Mouse (Mus musculus) embryonic facial prominence, embryonic 13.5 days (tissue): Measurements from ENCODE around the gene Wwp2. TPM values are rescaled to one million over a fixed set of nuclear protein-coding genes. Genes with fewer than 3 reads are reported as not detected.
A peak's percentile ranks its signal among the peaks of the same experiment; 100 is the strongest.

ENCODE experiments used
- ATAC-seq: fragments of 200-750 bp; cut with Nextera tagmentation; 2 replicates; pipeline ENCODE4 v1.8.0; 2017; ENCODE audit warnings: low read depth; ENCODE audit not compliant: insufficient number of reproducible peaks, insufficient read depth, low FRiP score, low TSS enrichment
- H3K27ac ChIP-seq: fragments of 300-500 bp; sonication (generic); 2 replicates; pipeline ENCODE4 v1.5.1; 2015; ENCODE audit warnings: moderate library complexity, mild to moderate bottlenecking, inconsistent platforms
- H3K27me3 ChIP-seq: fragments of 300-500 bp; sonication (generic); 2 replicates; pipeline ENCODE4 v1.6.1; 2015; ENCODE audit warnings: mild to moderate bottlenecking, inconsistent platforms
- H3K36me3 ChIP-seq: fragments of 300-500 bp; sonication (generic); 2 replicates; pipeline ENCODE4 v1.6.1; 2015; ENCODE audit warnings: mild to moderate bottlenecking, inconsistent platforms
- H3K4me1 ChIP-seq: fragments of 300-500 bp; sonication (generic); 2 replicates; pipeline ENCODE4 v1.6.1; 2015; ENCODE audit warnings: inconsistent platforms
- H3K4me2 ChIP-seq: fragments of 300-500 bp; sonication (generic); 2 replicates; pipeline ENCODE4 v1.6.1; 2015; ENCODE audit warnings: moderate library complexity, mild to moderate bottlenecking, inconsistent platforms
- H3K4me3 ChIP-seq: fragments of 300-500 bp; sonication (generic); 2 replicates; pipeline ENCODE4 v1.5.1; 2015; ENCODE audit warnings: mild to moderate bottlenecking, inconsistent platforms
- H3K9ac ChIP-seq: fragments of 300-500 bp; sonication (generic); 2 replicates; pipeline ENCODE4 v1.6.1; 2015; ENCODE audit warnings: mild to moderate bottlenecking, inconsistent platforms
- H3K9me3 ChIP-seq: fragments of 300-500 bp; sonication (generic); 2 replicates; pipeline ENCODE4 v1.6.1; 2016; ENCODE audit warnings: inconsistent platforms
- whole genome bisulfite sequencing: fragments of 180-500 bp; shearing (Covaris S2); methylation state at CpG from one replicate; pipeline ENCODE4 v1.1.7; 2015; ENCODE audit warnings: mixed read lengths; 5-methylcytosine and 5-hydroxymethylcytosine counted together
- polyA plus RNA-seq: library from polyadenylated mRNA; unstranded; fragments of >200 nt; fragmentation: Nextera tagmentation; extraction: Ambion mirVana; gene quantifications from 2 replicates; pipeline ENCODE4 v1.2.1, GENCODE M21; 2015

Wwp2 gene
- polyA plus RNA-seq, 1 experiment from 2014 or later, result 158 TPM

DNA sequence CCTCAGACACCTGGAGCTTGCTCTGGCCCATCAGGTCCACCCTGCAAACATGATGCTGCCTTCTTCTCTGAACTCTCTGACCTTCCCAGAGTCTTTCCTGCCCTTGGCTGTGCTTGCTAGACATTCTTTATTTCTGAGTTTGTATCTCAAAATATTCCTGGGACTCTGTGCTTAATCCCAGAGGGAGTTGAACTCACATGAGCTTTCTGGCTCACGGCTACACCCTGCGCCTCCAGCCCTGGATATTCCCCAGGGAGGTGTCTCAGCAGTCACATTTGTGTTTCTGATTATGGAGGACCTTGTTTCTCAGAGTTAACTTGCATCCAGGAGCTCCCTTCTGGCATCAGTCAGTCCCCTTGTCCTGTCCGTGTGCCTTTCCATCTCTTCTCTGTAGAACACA, 106.0 kb downstream of the Wwp2 start:
- 75% methylated on average over 3 of the region's 3 CpGs for WGBS
- H3K9ac ChIP-seq, result no peak overlapping the region
- no peak overlapping the region for H3K4me3 ChIP-seq
- H3K4me1 ChIP-seq, result peaks cover 59% of the 10 kb centered on the region
- H3K36me3 ChIP-seq, result peaks cover 34% of the 10 kb centered on the region
- no peak for ATAC-seq
- H3K9me3 ChIP-seq, result no peaks in the 10 kb centered on the region
- peak overlapping the region; percentile 81 for H3K27ac ChIP-seq
- no peaks in the 10 kb centered on the region for H3K27me3 ChIP-seq
- H3K4me2 ChIP-seq, result no peak overlapping the region

DNA sequence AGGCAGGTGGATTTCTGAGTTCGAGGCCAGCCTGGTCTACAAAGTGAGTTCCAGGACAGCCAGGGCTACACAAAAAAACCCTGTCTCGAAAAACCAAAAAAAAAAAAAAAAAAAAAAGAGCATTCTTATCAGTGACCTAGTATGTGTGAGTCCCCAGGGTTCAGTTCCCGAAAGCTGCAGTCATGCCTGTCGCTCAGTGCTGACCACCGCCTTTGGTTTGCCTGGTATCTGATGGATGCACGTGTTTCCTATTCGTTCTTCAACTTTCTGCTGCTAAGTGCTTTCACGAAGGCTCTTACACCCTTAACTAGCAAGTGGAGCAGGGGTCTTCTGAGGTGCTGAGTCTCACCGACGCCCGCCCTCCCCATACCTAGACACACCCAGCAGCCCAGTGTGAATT, 107.5 kb downstream of the Wwp2 start:
- Histone ChIP-seq H3K27me3 (no peaks in the 10 kb centered on the region), H3K9ac (no peak overlapping the region), H3K36me3 (peaks cover 39% of the 10 kb centered on the region), H3K4me3 (no peak overlapping the region), H3K4me1 (peaks cover 65% of the 10 kb centered on the region), H3K27ac (peak overlapping the region; percentile 95), H3K4me2 (0 out of 2 replicates have a peak overlapping the region, but pooled peaks have one; percentile 57), H3K9me3 (no peaks in the 10 kb centered on the region)
- no peak for ATAC-seq
- WGBS, result 88% methylated on average over 10 of the region's 11 CpGs

DNA sequence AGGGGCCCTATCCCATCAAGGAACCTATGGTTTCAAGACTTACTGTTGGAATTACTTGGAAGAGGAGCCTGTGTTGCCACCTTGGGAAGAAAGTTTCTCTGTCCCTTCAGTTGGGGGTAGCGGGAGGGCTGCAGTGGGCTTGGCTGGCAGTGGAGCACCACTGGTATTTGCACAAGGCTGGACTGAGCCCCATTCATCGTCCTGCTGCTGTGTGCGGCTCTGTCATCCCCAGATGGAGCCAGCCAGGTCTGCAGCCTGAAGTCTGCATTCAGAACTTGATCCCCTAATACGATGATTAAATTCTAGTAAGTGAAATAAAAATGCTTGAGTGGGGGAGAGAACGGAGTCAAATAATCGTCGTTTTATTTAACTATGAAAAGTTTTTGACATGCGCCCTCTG, 108.0 kb downstream of the Wwp2 start:
- 39% methylated on average over 8 of the region's 8 CpGs for WGBS
- peak overlapping the region; percentile 73; the same call in 1 of the 2 replicates for H3K9ac ChIP-seq
- H3K4me2 ChIP-seq, result peak overlapping the region; percentile 57
- no peak overlapping the region for H3K4me3 ChIP-seq
- H3K27ac ChIP-seq, result peak overlapping the region; percentile 95
- no peaks in the 10 kb centered on the region for H3K27me3 ChIP-seq
- ATAC-seq, result peak; percentile 48; the same call in 1 of the 2 replicates
- H3K4me1 ChIP-seq, result peaks cover 65% of the 10 kb centered on the region
- H3K36me3 ChIP-seq, result peaks cover 43% of the 10 kb centered on the region
- H3K9me3 ChIP-seq, result no peaks in the 10 kb centered on the region

DNA sequence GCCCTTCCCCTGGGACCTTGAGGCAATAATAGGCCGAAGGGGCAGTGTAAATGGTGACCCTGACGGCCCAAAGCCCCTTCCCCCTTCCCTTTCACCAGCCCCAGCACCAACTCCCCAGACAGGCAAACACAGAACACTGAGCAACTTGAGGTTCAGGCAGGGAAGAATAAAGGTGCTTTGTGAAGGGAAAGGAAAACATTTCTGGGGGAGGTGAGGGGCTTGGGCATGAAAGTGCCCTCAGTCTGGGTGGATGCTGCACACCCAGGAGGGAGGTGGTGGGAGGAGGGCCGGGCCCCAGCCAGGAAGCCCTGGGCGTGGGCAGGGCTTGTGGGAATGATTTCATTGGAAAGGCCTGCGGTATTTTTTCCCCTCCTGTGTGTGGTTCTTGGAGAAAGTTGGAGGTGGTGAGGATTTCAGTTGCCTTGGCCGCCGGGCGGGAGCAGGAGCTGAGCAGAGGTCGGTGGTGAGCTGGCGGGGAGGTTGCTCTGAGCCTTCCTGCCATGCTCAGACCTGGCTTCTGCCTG, 108.5 kb downstream of the Wwp2 start:
- Histone ChIP-seq H3K9me3 (no peaks in the 10 kb centered on the region), H3K4me2 (peak overlapping the region; percentile 57), H3K27ac (peak overlapping the region; percentile 95), H3K27me3 (no peaks in the 10 kb centered on the region), H3K4me1 (peaks cover 65% of the 10 kb centered on the region), H3K4me3 (peak overlapping the region; percentile 43), H3K36me3 (peaks cover 48% of the 10 kb centered on the region), H3K9ac (peak overlapping the region; percentile 73)
- 23% methylated on average over 10 of the region's 10 CpGs for WGBS
- peak; percentile 69 for ATAC-seq

DNA sequence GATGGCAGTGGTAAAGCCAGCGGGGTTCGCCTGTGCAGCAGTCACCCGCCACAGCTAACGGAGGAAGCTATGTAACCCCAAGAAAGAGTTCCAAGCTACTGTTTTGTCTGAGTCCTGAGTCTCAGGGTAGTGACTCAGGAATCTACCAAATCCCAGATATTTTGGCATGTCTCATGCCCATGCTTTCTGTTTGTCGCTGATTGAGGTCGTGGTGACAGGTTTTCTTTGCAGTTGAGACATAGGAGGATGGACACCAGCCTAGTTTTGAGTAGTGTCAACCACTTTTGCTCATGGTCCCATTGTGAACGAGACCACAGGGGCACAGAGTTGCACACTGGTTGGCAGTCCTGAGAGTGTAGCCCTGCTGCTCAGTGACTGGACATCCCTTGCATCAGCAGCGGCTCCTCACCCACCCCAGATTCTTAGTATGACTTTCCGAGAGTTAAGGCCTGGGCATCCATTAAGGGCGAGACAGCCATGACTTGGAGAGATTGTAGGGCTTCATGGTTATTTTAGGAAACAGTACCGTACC, 109.5 kb downstream of the Wwp2 start:
- 81% methylated on average over 11 of the region's 11 CpGs for WGBS
- ATAC-seq, result no peak
- Histone ChIP-seq H3K4me3 (peak overlapping the region; percentile 43), H3K9ac (peak overlapping the region; percentile 73), H3K36me3 (peaks cover 54% of the 10 kb centered on the region), H3K9me3 (no peaks in the 10 kb centered on the region), H3K27me3 (no peaks in the 10 kb centered on the region), H3K4me2 (peak overlapping the region; percentile 57), H3K4me1 (peaks cover 61% of the 10 kb centered on the region), H3K27ac (peak overlapping the region; percentile 95)

DNA sequence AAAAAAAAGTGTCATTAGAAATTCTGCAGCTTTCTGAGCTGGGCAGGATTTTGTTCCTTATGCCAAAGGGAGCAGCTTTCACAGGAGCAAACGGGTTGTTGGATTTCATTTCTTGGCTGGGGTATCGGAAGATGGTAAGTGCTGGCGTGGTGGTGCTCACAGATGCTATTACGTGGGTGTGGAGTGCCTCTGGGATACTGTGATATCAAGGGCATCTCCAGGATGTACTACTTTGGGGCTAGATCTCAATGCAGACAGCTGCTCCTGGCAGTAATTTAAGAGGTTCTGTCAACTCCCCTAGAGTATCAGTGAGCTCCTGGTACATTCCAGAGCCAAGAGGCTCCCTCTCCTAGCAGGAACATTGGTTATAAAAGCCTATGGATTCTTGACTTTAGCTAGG, 110.0 kb downstream of the Wwp2 start:
- no peaks in the 10 kb centered on the region for H3K27me3 ChIP-seq
- peak overlapping the region; percentile 57 for H3K4me2 ChIP-seq
- peaks cover 56% of the 10 kb centered on the region for H3K4me1 ChIP-seq
- H3K9ac ChIP-seq, result peak overlapping the region; percentile 73
- peak overlapping the region; percentile 43 for H3K4me3 ChIP-seq
- no peak for ATAC-seq
- WGBS, result 74% methylated on average over 4 of the region's 4 CpGs
- H3K27ac ChIP-seq, result peak overlapping the region; percentile 95
- peaks cover 57% of the 10 kb centered on the region for H3K36me3 ChIP-seq
- no peaks in the 10 kb centered on the region for H3K9me3 ChIP-seq

DNA sequence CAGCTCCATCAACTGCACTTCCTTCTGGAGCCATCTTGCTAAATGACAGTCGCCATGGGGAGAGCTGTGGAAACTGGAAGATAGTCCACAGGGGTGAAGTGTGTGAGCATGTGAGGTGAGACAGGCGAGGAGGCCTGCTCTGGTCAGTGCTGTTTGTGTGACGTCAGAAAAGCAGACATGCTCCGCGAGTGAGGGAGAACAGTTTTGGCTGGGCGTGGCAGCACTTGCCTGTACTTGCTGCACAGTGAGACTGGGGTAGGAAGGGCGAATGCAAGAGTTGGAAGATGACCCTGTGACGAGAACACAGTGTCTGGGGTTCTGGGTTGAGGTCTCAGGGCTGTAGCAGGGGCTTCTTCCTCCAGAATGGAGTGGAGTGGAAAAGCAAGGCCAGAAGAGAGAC, 110.7 kb downstream of the Wwp2 start:
- Histone ChIP-seq H3K9me3 (no peaks in the 10 kb centered on the region), H3K27me3 (no peaks in the 10 kb centered on the region), H3K9ac (peak overlapping the region; percentile 73), H3K4me2 (peak overlapping the region; percentile 57), H3K4me1 (peaks cover 50% of the 10 kb centered on the region), H3K36me3 (peaks cover 60% of the 10 kb centered on the region), H3K4me3 (peak overlapping the region; percentile 43), H3K27ac (peak overlapping the region; percentile 95)
- WGBS, result 73% methylated on average over 8 of the region's 8 CpGs
- ATAC-seq, result no peak

DNA sequence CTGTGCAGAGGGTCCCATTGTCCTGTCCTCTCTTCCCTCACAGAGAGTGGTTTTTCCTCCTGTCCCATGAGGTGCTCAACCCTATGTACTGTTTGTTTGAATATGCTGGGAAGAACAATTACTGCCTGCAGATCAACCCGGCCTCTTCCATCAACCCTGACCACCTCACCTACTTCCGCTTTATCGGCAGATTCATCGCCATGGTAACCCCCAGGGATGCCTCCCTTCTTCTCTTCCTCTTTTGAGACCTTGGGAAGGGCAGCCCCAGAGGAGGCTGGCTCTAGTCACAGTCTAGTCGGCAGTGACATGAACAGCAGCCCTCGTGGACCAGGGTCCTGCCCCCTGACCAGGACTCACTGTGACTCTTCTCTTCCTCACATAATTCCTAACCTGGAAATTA, 116.1 kb downstream of the Wwp2 start:
- peak overlapping the region; percentile 20 for H3K4me3 ChIP-seq
- no peaks in the 10 kb centered on the region for H3K27me3 ChIP-seq
- 70% methylated on average over 6 of the region's 6 CpGs for WGBS
- no peaks in the 10 kb centered on the region for H3K9me3 ChIP-seq
- H3K4me2 ChIP-seq, result peak overlapping the region; percentile 39
- peaks cover 89% of the 10 kb centered on the region for H3K36me3 ChIP-seq
- peak overlapping the region; percentile 95 for H3K27ac ChIP-seq
- peak overlapping the region; percentile 61 for H3K9ac ChIP-seq
- ATAC-seq, result no peak
- H3K4me1 ChIP-seq, result peaks cover 12% of the 10 kb centered on the region

DNA sequence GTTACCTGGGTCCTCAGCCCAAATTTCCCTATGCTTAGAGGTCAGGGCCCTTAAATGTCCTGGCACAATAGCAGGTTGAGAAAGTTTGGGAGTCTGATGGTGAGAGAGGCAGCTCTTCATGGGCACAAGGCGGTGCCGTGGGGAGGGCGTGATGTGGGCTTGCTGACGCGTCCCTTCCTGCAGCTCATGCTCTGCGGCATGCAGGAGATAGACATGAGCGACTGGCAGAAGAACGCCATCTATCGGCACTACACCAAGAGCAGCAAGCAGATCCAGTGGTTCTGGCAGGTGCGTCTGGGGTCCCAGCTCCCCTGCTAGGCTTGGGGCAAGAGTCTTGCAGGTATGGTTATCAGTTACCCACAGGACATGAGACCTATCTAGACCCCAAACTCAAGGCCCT, 119.1 kb downstream of the Wwp2 start:
- H3K9me3 ChIP-seq, result no peaks in the 10 kb centered on the region
- no peak overlapping the region for H3K4me3 ChIP-seq
- H3K4me2 ChIP-seq, result peak overlapping the region; percentile 20
- H3K9ac ChIP-seq, result peak overlapping the region; percentile 52
- no peaks in the 10 kb centered on the region for H3K4me1 ChIP-seq
- 88% methylated on average over 10 of the region's 10 CpGs for WGBS
- no peaks in the 10 kb centered on the region for H3K27me3 ChIP-seq
- peaks cover 79% of the 10 kb centered on the region for H3K36me3 ChIP-seq
- peak overlapping the region; percentile 57; the same call in 1 of the 2 replicates for H3K27ac ChIP-seq
- no peak for ATAC-seq

DNA sequence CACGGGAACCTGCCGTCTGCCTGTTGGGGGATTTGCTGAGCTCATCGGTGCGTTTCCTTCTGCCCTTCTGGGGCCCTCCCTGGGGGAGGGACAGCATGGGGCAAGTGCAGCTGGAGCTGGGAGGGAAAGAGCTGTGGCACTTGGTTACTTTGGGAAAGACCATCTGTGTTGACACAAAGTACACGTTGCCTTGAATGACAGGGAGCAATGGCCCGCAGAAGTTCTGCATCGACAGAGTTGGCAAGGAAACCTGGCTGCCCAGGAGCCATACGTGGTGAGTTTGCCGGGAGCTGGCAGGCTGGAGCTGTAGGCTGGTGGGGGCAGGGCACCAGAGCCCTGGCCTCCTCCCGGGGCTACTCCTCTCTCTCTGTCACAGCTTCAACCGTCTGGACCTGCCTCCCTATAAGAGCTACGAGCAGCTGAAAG, 120.4 kb downstream of the Wwp2 start:
- H3K27me3 ChIP-seq, result no peaks in the 10 kb centered on the region
- H3K4me3 ChIP-seq, result no peak overlapping the region
- ATAC-seq, result no peak
- 0 out of 2 replicates have a peak overlapping the region, but pooled peaks have one; percentile 57 for H3K27ac ChIP-seq
- peak overlapping the region; percentile 1; the same call in 1 of the 2 replicates for H3K4me2 ChIP-seq
- H3K36me3 ChIP-seq, result peaks cover 66% of the 10 kb centered on the region
- peak overlapping the region; percentile 44; the same call in 1 of the 2 replicates for H3K9ac ChIP-seq
- H3K9me3 ChIP-seq, result no peaks in the 10 kb centered on the region
- peaks cover 13% of the 10 kb centered on the region for H3K4me1 ChIP-seq
- 59% methylated on average over 12 of the region's 12 CpGs for WGBS

DNA sequence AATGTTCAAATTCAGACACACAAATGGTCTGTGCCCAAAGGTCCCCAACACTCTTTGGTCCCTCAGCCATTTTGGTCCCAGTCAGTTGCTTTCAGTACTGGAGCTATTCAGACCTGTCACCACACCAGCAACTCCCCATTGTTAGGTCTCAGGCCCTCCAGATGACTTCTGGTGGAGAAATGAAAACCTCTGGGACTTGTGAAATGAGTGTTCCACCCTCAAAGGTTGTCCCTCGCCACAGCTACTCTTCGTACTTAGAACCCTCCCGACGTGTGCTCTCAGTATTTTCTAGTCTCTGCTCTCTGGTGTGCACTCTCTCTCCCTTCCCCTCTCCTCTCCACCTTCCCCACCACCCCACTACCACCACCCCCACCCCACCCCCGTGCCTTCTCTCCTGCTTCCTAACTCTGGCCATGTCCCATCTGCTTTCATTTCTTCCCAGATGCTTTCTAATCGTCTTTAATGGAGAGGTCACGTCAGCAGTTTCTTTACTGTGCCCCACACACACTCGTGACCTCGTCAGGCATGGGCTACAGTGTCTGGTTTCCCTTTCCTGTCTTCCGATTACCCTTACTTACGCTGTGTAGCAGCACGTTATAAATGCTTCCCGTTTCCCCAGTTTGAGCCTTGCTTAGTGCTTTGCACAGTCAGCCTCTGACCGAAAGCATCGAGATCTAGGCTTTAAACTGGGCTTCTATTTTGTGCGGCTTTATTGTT, 124.8 kb downstream of the Wwp2 start:
- Histone ChIP-seq H3K9me3 (no peaks in the 10 kb centered on the region), H3K4me2 (peak overlapping the region; percentile 47), H3K27me3 (no peaks in the 10 kb centered on the region), H3K4me1 (peaks cover 20% of the 10 kb centered on the region), H3K27ac (peak overlapping the region; percentile 39), H3K36me3 (peaks cover 25% of the 10 kb centered on the region), H3K9ac (peak overlapping the region; percentile 51; the same call in 1 of the 2 replicates), H3K4me3 (peak overlapping the region; percentile 25)
- no peak for ATAC-seq
- 29% methylated on average over 16 of the region's 16 CpGs for WGBS

DNA sequence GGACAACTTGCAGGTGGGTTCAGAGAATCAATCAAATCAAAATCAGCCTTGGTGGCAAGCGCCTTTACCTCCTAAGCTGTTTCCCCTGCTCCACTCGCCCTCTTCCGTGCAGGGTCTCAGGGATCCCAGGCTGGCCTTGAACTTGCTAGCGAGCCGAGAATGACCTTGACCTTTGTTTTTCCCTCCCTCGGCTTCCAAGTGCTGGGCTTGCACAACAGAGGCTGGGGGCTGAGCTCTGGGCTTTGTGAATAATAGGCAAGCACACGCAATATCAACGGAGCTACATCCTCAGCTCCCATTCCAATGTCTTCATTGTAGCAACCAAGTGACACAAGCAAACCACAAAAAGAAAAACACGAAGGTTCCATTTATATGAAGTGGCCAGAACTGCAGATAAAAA, 126.0 kb downstream of the Wwp2 start:
- H3K4me3 ChIP-seq, result no peak overlapping the region
- WGBS, result 67% methylated on average over 9 of the region's 9 CpGs
- ATAC-seq, result no peak

More for the DNA sequence above, 126.0 kb downstream of the Wwp2 start:
- H3K27me3 ChIP-seq, result no peaks in the 10 kb centered on the region
- no peak overlapping the region for H3K4me2 ChIP-seq
- H3K36me3 ChIP-seq, result peaks cover 14% of the 10 kb centered on the region
- H3K9ac ChIP-seq, result no peak overlapping the region
- peaks cover 20% of the 10 kb centered on the region for H3K4me1 ChIP-seq
- no peaks in the 10 kb centered on the region for H3K9me3 ChIP-seq
- H3K27ac ChIP-seq, result no peak overlapping the region
